Mouse (Mus musculus) megakaryocyte, embryonic 14.5 days (primary cell): Measurements from ENCODE around the gene Mtmr3.
"Not testable (repeated sequence)": the region's sequence is repeated elsewhere in the genome, so short reads cannot be mapped to it uniquely, and the experiment has no call there.

ENCODE experiments used
- FLI1 ChIP-seq: IDR thresholded peaks from 2 replicates; pipeline ENCODE4 v1.6.1; 2012; ENCODE audit warnings: low read length, inconsistent platforms, mixed read lengths
- GATA1 ChIP-seq: IDR thresholded peaks from 3 replicates; pipeline ENCODE4 v1.6.1; 2012; ENCODE audit warnings: mixed read lengths, low read length, inconsistent platforms, borderline replicate concordance

DNA sequence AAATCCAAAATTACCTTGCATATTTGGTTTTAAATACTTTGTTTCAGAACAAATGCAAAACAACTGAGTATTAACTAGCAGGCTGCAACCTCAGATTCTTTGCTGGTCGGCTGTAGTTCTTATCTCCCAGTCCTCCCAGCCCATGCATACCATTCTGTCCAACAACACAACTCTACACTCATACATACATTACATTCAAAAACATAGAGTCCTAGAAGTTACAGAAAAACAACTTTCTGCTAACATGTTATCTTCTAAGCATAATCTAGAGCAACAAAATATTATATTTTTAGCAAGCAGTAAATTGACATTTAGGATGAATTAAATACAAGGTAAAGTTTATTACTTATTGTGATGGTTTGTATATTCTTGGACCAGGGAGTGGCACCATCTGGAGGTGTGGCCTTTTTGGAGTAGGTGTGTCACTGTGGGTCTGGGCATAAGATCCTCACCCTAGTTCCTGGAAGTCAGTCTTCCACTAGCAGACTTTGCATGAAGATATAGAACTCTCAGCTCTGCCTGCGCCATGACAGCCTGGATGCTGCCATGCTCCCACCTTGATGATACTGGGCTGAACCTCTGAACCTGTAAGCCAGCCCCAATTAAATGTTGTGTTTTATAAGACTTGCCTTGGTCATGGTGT is 18.5 kb downstream of the Mtmr3 start:
- not testable (repeated sequence) for TF ChIP-seq GATA1, FLI1
